Mouse (Mus musculus) megakaryocyte, embryonic 14.5 days (primary cell): Measurements from ENCODE around the gene Hdac1.

Source experiments
- FLI1 ChIP-seq: IDR thresholded peaks from 2 replicates; pipeline ENCODE4 v1.6.1; 2012; ENCODE audit warnings: low read length, inconsistent platforms, mixed read lengths
- GATA1 ChIP-seq: IDR thresholded peaks from 3 replicates; pipeline ENCODE4 v1.6.1; 2012; ENCODE audit warnings: mixed read lengths, low read length, inconsistent platforms, borderline replicate concordance

- no peak for TF ChIP-seq FLI1
- TF ChIP-seq GATA1, result no peak
These were observed 18.7 kb upstream of the Hdac1 start for GRCm38 (mm10) chr4:129561184-129561583.
